Mouse (Mus musculus) spleen, postnatal 10 days (tissue): ENCODE data around the gene Kctd7.

Source experiments
- DNase-seq, 2 experiments: peaks; one replicate each; pipeline ENCODE4 v3.0.0; 2021 to 2022; ENCODE audit warnings: low spot score in 2 of 2

Gene Kctd7

DNA sequence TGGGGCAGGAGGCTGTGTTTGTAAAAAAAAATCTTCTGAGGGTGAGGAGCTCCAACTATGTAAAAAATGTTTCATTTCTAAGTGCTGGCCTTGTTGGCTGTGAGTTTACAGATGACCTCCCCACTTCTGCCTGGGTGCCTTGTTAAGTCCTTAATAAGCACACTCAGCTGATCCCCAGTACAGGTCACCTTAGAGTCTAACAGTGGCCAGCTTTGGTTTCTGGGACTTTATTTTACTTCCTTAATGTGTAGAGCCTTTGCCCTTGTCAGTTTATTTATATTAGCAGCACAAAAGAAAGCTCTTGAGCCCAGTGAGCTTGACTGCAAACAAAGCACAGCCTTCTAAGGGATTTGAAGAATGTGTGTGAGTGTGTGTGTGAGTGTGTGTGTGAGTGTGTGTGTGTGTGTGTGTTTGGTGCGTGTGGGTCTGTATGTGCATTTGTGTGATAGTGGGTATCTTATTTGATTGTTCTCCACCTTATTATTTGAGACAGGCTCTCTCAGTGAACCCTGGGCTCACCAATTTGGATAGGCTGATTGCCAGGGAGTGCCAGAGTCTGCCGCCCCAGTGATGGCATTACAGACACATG lies 47.8 kb downstream of the Kctd7 start:
- DNase-seq: no peak

DNA sequence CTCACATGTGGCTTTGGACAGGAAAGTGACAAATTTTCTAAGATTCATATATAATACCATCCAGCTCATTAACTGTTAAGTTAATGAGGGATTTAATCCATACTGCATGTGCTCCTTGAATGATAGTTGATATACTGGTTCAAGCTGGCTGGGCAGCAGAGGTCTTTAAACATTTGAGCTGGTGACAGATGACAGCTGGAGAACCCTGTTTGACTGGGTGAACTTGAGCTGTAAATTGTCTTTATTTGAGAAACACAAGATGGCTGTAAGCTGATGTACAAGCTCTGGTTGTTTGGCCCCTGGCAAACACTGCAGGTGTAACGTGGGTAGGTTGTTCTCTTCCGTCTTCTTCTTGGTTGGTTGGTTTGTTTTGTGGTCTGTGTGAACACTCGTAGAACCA lies 49.1 kb downstream of the Kctd7 start:
- no peak for DNase-seq

DNA sequence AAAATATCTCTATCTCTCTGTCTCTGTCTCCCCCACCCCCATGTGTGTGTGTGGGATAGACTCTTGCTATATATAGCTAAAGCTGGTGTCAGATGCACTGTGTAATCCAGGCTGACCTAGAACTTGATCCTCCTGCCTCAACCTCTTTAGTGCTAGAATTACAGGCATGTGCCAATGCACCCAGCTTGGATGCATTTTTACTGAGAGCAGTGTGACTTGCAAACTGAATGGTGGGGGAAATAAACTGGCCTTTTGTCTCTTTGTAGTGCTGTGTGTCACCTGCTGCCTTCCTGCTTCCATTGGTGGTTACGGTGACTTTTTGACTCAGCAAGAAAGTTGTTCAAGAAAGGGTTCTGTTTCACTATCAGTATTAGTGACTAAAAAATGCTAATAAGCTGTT lies 51.6 kb downstream of the Kctd7 start:
- no peak for DNase-seq

DNA sequence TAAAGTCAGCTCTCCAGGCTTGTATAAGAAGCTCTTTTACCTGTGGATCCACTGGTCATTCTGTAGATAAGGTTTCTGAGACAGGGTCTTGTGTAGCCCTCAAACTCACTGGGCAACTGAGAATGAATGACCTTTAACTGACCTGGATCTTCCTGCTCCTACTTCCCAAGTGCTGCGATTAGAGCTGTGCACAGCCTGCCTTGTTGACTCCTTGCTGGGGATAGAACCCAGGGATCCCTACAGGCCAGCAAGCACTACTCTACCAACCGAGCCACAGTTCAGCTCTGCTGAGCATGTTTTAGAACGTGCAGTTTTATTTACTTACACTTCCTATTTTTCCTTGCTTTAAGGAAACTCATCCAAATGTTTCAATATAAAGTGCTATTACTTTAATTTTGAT lies 52.8 kb downstream of the Kctd7 start:
- DNase-seq: no peak

DNA sequence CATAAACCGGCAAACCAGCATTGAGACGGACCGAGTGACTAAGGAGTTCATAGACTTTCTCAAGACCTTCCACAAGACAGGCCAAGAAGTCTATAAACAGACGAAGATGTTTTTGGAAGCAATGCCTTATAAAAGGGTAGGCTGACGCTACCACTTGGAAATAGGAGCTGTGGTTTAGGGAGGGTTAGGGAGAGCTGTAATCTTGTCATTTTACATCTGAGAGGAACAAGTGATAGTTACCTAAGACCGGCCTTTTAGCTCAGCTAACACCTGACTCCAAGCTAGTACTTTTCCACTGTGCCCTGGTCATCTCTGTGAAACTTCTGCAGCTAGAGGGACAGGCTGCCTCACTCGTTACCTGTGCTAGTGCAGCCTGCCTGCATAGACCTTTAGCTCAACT lies 53.3 kb downstream of the Kctd7 start:
- no peak for DNase-seq

DNA sequence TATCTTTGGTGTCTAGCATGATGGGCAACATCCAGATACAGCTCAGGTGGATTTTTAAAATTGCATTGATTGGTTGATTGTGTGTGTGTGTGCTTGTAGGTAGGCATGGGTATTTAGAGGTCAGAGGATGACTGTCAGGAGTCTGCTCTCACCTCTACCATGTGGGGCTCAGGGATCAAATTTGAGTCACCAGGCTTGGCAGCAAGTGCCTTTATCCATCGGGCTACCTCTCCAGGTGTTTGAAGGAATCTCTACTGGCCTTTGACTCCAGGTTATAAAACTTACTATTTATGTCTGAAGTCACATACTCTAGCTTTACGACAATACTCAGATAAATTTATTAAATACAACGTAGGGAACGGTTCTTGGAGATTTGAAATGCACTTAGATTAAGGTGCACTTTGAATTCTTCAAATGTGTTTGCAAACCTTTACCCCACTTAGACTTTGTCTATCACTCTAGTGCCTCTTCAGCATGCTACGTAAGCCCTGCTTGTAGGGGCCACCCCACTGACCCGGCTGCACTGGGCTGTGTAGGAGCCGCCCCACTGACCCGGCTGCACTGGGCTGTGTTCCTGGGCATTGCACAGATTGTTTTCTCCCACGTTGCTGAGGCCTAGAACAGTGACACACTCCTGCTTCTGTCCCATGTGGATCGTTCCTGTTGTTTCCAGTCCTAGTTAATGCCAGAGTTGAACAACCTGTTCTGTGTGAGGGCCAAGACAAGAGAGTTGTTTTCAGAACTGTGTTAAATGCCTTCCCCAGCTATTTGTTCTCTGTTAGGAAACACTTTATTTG lies 55.8 kb downstream of the Kctd7 start:
- no peak for DNase-seq

DNA sequence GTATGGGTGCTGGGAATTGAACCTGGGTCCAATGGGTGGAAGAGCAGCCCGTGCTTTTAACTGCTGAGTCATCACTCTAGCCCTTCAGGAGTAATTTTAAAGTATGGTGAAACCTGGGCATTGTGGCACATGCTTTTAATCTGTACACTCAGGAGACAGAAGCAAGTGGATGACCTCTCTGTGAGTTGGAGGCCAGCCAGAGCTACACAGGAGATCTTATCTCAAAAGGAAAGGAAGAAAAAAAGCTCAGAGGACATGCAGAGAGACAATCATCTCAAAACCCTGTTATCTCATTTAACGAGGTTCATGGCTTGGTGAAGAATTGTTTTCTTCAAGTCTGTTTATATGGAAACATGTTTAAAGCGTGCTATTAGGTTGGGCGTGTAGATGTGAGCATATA lies 59.3 kb downstream of the Kctd7 start:
- DNase-seq: no peak

DNA sequence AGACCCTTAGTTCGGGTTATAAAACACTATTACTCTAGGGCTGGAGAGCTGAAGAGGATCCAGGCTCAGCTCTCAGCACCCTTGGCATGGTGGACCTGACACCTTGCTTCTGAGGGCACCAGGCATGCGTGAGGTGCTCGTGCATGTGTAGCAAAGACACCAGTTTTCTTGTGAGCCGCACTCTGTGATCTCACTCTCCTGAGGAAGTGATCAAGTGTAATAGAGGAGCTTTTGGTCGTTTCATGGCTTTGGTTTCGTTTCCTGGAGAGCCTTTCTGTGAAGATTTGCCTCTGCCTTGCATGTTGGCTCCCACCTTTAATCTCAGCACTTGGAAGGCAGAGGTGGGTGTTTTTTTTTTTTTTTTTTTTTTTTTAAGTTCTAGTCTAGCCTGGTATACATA lies 59.9 kb downstream of the Kctd7 start:
- DNase-seq: no peak
